Mouse (Mus musculus) adrenal gland, postnatal 36 days (tissue): Measurements from ENCODE around the gene Gm4201. TPM values are rescaled to one million over a fixed set of nuclear protein-coding genes. Genes with fewer than 3 reads are reported as not detected.
"Not testable (repeated sequence)": the region's sequence is repeated elsewhere in the genome, so short reads cannot be mapped to it uniquely, and the experiment has no call there.

Experiments used
- DNase-seq, 2 experiments: peaks; one replicate each; pipeline ENCODE4 v3.0.0; 2021; ENCODE audit warnings: mixed read lengths in 1 of 2
- long read RNA-seq, 2 experiments: library from polyadenylated mRNA; stranded (forward); transcript quantifications; one replicate each; pipeline ENCODE4 v2.0.0; 2021; ENCODE audit warnings: borderline sequencing depth in 2 of 2
- total RNA-seq, 2 experiments: library from RNA; stranded (reverse); gene quantifications; 2 replicates each; pipeline ENCODE4 v1.2.3; 2021

The Gm4201 gene
- not detected for total RNA-seq
- long read RNA-seq, experiment 1, result 0 reads
- long read RNA-seq, experiment 2, result 0 reads

- not testable (repeated sequence) for DNase-seq
Observed at GRCm38 (mm10) chr7:22565243-22565642, at the start of gene Gm4201. Gm4201 (minus strand) TSS chr7:22565343.

GRCm38 (mm10) chr7:22588027-22588426 is 22.9 kb upstream of the Gm4201 start, which contains the start of gene Gm4565:
Gm4565 (minus strand) TSS chr7:22588127.
- DNase-seq, result not testable (repeated sequence)

- DNase-seq, result not testable (repeated sequence)
Observed at GRCm38 (mm10) chr7:22534787-22535186, 30.4 kb downstream of the Gm4201 start, which contains the start of gene Gm8677. Gm8677 (minus strand) TSS chr7:22534887.

- not testable (repeated sequence) for DNase-seq
Observed at GRCm38 (mm10) chr7:22522667-22523066, 42.5 kb downstream of the Gm4201 start, which contains the start of gene Vmn1r152. Vmn1r152 (plus strand) TSS chr7:22522967.

Other genes starting within 250 kb of the Gm4201 start
- not detected for gene Gm4187, start 235.6 kb downstream of the Gm4201 start, total RNA-seq
- not detected for gene Gm8660, start 194.3 kb downstream of the Gm4201 start, total RNA-seq
- not detected for gene Vmn1r148, start 151.8 kb downstream of the Gm4201 start, total RNA-seq
- gene Vmn1r149, start 127.1 kb downstream of the Gm4201 start, total RNA-seq, result not detected
- not detected for gene Gm10665, start 101.3 kb downstream of the Gm4201 start, total RNA-seq
- gene Vmn1r151, start 65.7 kb downstream of the Gm4201 start, total RNA-seq, result not detected
- gene Vmn1r152, start 42.4 kb downstream of the Gm4201 start, total RNA-seq, result not detected
- gene Gm8677, start 30.5 kb downstream of the Gm4201 start, total RNA-seq, result not detected
- gene Gm4565, start 22.8 kb upstream of the Gm4201 start, total RNA-seq, result not detected
- gene Vmn1r155, start 92.7 kb upstream of the Gm4201 start, total RNA-seq, result not detected
- not detected for gene Gm8693, start 127.0 kb upstream of the Gm4201 start, total RNA-seq
- gene Gm4567, start 154.4 kb upstream of the Gm4201 start, total RNA-seq, result not detected
- gene Vmn1r157, start 196.4 kb upstream of the Gm4201 start, total RNA-seq, result not detected
- gene Vmn1r158, start 225.4 kb upstream of the Gm4201 start, total RNA-seq, result not detected